Mouse (Mus musculus): ENCODE results near the gene Themis2. TPM values are rescaled to one million over a fixed set of nuclear protein-coding genes. Genes with fewer than 3 reads are reported as not detected.
"Not testable (repeated sequence)": the region's sequence is repeated elsewhere in the genome, so short reads cannot be mapped to it uniquely, and the experiment has no call there.

Themis2 gene
- polyA plus RNA-seq, 1 experiment from 2014 or later, result 1.4 TPM

DNA sequence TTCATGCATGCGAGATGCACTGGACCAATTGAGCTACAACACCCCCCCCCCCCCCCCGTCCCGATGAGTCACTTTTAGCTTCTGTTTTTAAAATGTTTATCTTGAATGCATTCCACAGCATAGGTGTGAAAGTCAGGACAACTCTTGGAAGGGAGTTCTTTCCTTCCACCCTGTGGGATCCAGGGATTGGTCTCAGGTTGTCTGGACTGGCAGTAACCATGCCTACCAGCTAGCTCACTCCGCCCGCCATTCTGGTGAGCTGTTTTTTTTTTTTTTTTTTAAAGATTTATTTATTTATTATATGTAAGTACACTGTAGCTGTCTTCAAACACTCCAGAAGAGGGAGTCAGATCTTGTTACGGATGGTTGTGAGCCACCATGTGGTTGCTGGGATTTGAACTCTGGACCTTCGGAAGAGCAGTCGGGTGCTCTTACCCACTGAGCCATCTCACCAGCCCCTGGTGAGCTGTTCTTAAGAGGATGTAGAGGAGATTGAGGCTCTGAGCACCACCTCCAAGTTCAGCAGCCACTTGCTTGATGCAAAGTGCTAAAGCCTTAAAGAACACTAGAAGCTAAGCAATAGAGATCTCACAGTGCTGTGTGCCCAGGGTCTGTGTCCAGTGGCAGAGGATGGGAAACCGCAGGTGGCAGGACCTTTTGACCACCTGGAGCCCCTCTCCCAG, 2.7 kb downstream of the Themis2 start:
- WGBS, result 78% methylated on average over 8 of the region's 9 CpGs
- not testable (repeated sequence) for H3K9me3 ChIP-seq (ENCODE audit: control insufficient read depth, low read length); H3K4me3 ChIP-seq (ENCODE audit: low read length); H3K27me3 ChIP-seq (ENCODE audit: control insufficient read depth, insufficient read depth, low read length); H3K4me2 ChIP-seq (replicated peaks; ENCODE audit: low read depth, low read length); H3K36me3 ChIP-seq (ENCODE audit: control insufficient read depth, insufficient read depth, low read length); H3K9ac ChIP-seq (ENCODE audit: low read depth, low read length); H3K27ac ChIP-seq (ENCODE audit: low read depth, low read length); ATAC-seq (ENCODE audit: low FRiP score, low TSS enrichment); H3K4me1 ChIP-seq (ENCODE audit: control insufficient read depth, insufficient read depth, low read length)

DNA sequence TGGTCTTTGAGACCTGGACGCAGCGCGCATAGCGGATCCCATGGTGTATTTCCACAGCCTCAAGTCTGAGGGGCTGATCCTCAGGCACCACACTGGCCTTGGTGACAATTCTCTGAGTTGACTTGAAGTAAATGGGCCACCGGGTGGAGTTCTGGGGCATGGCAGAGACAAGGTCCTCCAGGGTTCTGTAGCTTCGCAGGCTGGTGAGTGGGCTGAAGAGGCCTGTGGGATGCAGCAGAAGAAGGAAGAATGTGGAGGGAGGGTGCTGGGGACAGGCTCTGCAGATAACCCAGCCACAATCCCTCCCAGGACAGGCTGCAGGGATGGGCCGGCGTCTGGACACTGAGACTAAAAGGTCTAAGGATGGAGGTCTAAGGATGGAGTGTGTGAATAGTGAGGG, 6.5 kb downstream of the Themis2 start:
- no peak overlapping the region for H3K9ac ChIP-seq (ENCODE audit: low read depth, low read length)
- H3K4me3 ChIP-seq (ENCODE audit: low read length), result no peak overlapping the region
- H3K4me2 ChIP-seq (replicated peaks; ENCODE audit: low read depth, low read length), result no peak overlapping the region
- no peaks in the 10 kb centered on the region for H3K9me3 ChIP-seq (ENCODE audit: control insufficient read depth, low read length)
- H3K36me3 ChIP-seq (ENCODE audit: control insufficient read depth, insufficient read depth, low read length), result no peaks in the 10 kb centered on the region
- no peak for ATAC-seq (ENCODE audit: low FRiP score, low TSS enrichment)
- no peak overlapping the region for H3K27ac ChIP-seq (ENCODE audit: low read depth, low read length)
- H3K4me1 ChIP-seq (ENCODE audit: control insufficient read depth, insufficient read depth, low read length), result no peaks in the 10 kb centered on the region
- WGBS, result 83% methylated on average over 8 of the region's 8 CpGs
- H3K27me3 ChIP-seq (ENCODE audit: control insufficient read depth, insufficient read depth, low read length), result peaks cover under 1% of the 10 kb centered on the region; the same call in 1 of the 2 replicates

DNA sequence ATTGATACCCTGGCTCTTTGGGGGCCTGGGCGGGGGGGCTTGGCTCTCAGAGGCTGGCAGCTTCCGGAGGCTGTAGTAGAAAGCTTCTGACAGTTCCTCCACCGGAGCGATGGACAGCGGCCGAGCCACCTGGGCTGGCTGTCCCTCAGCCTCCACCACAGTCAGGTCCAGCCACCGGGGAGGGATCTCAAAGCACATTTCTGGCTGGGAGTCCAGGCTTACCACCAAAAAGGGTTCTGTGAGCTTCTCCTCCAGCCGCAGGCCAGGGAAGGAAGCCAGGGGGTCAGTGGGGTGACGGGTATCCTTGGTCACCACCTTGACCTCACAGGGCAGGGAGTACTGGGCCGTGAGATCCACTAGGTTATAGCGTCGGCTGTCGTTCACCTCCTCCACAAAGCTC, 11.0 kb downstream of the Themis2 start:
- WGBS, result 66% methylated on average over 13 of the region's 13 CpGs
- Histone ChIP-seq H3K27me3 (ENCODE audit: control insufficient read depth, insufficient read depth, low read length) (no peaks in the 10 kb centered on the region), H3K9ac (ENCODE audit: low read depth, low read length) (no peak overlapping the region), H3K27ac (ENCODE audit: low read depth, low read length) (no peak overlapping the region), H3K9me3 (ENCODE audit: control insufficient read depth, low read length) (no peaks in the 10 kb centered on the region), H3K36me3 (ENCODE audit: control insufficient read depth, insufficient read depth, low read length) (no peaks in the 10 kb centered on the region), H3K4me2 (replicated peaks; ENCODE audit: low read depth, low read length) (no peak overlapping the region), H3K4me3 (ENCODE audit: low read length) (no peak overlapping the region), H3K4me1 (ENCODE audit: control insufficient read depth, insufficient read depth, low read length) (no peaks in the 10 kb centered on the region)
- ATAC-seq (ENCODE audit: low FRiP score, low TSS enrichment), result no peak

DNA sequence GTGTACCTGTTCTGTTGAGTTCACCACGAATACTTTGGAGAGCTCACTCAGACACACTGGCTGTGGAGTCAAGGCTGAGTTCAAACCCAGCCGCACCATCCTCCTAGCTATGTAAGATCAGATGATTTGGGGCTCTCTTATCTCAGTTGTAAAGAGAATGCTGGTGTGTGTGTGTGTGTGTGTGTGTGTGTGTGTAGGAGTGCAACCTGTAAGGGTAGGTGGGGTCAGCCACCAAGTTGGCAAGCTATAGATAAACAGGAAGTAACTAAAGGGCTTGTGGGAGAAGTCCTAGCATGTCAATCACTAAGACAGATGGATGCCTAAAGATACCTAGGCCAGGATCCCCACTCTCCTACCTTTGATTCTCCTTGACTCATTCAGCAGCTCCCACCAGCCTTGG, 12.5 kb downstream of the Themis2 start:
- Histone ChIP-seq H3K27ac (ENCODE audit: low read depth, low read length) (no peak overlapping the region), H3K4me2 (replicated peaks; ENCODE audit: low read depth, low read length) (no peak overlapping the region), H3K4me3 (ENCODE audit: low read length) (no peak overlapping the region), H3K27me3 (ENCODE audit: control insufficient read depth, insufficient read depth, low read length) (no peaks in the 10 kb centered on the region), H3K9me3 (ENCODE audit: control insufficient read depth, low read length) (no peaks in the 10 kb centered on the region), H3K4me1 (ENCODE audit: control insufficient read depth, insufficient read depth, low read length) (no peaks in the 10 kb centered on the region), H3K9ac (ENCODE audit: low read depth, low read length) (no peak overlapping the region), H3K36me3 (ENCODE audit: control insufficient read depth, insufficient read depth, low read length) (peaks cover 9% of the 10 kb centered on the region)
- ATAC-seq (ENCODE audit: low FRiP score, low TSS enrichment), result no peak
- WGBS, result 84% methylated on average over 2 of the region's 2 CpGs

DNA sequence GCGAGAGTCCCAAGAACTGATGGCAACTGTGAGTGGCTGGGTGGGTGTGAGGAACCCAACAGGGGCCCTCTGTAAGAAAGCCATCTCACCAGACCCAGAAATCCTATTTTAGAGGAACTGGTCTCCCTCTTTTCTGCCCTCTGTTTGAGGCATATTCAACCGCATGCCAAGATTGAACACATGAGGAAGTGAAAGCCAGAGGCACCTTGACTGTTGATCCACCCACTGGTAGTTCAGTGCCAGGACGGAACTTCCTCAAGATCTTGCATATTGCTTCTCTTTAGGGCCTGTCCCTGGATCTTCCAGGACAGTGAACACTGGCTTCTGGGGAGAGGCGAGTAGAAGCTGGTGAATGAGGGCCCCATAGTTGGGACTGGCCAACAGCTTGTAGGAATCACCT, 15.9 kb downstream of the Themis2 start:
- H3K27ac ChIP-seq (ENCODE audit: low read depth, low read length), result no peak overlapping the region
- no peak for ATAC-seq (ENCODE audit: low FRiP score, low TSS enrichment)
- no peaks in the 10 kb centered on the region for H3K9me3 ChIP-seq (ENCODE audit: control insufficient read depth, low read length)
- no peaks in the 10 kb centered on the region for H3K27me3 ChIP-seq (ENCODE audit: control insufficient read depth, insufficient read depth, low read length)
- H3K4me2 ChIP-seq (replicated peaks; ENCODE audit: low read depth, low read length), result no peak overlapping the region
- H3K36me3 ChIP-seq (ENCODE audit: control insufficient read depth, insufficient read depth, low read length), result peaks cover 43% of the 10 kb centered on the region
- no peak overlapping the region for H3K4me3 ChIP-seq (ENCODE audit: low read length)
- WGBS, result 93% methylated on average over 4 of the region's 4 CpGs
- no peak overlapping the region for H3K9ac ChIP-seq (ENCODE audit: low read depth, low read length)
- no peaks in the 10 kb centered on the region for H3K4me1 ChIP-seq (ENCODE audit: control insufficient read depth, insufficient read depth, low read length)

DNA sequence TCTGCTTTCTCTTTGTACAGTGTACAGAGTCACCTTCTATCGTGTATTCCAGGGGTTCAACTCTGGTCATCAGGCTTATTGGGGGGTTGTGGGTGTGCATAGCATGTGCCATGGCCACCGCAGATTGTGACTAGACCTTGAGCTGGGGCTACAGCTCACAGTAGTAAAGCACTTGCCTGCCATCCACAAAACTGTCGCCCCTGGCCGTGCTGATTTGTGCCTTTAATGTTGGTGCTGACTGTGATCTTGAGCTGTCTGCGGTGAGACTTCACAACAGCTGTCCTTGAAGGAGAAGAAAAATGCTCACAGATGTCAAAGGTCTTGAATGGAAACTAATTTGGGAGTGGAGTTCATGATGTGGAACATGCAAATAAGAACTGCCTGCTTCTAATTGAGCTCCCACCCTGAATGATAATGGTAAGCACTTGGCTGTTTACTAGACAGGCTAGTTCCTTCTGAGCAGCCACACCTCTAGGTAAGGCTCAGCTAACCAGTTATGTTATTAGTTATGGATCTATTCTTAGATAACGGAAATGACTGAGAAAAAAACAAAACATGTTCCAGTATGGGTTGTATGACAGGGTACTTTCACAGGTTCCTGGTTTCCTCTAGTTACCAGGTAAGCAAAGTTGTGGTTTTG, 17.5 kb downstream of the Themis2 start:
- no peaks in the 10 kb centered on the region for H3K27me3 ChIP-seq (ENCODE audit: control insufficient read depth, insufficient read depth, low read length)
- WGBS, result 80% methylated on average over 6 of the region's 6 CpGs
- H3K9ac ChIP-seq (ENCODE audit: low read depth, low read length), result no peak overlapping the region
- H3K27ac ChIP-seq (ENCODE audit: low read depth, low read length), result no peak overlapping the region
- peaks cover 59% of the 10 kb centered on the region for H3K36me3 ChIP-seq (ENCODE audit: control insufficient read depth, insufficient read depth, low read length)
- H3K4me1 ChIP-seq (ENCODE audit: control insufficient read depth, insufficient read depth, low read length), result no peaks in the 10 kb centered on the region
- H3K4me3 ChIP-seq (ENCODE audit: low read length), result no peak overlapping the region
- H3K9me3 ChIP-seq (ENCODE audit: control insufficient read depth, low read length), result no peaks in the 10 kb centered on the region
- ATAC-seq (ENCODE audit: low FRiP score, low TSS enrichment), result no peak
- H3K4me2 ChIP-seq (replicated peaks; ENCODE audit: low read depth, low read length), result no peak overlapping the region

DNA sequence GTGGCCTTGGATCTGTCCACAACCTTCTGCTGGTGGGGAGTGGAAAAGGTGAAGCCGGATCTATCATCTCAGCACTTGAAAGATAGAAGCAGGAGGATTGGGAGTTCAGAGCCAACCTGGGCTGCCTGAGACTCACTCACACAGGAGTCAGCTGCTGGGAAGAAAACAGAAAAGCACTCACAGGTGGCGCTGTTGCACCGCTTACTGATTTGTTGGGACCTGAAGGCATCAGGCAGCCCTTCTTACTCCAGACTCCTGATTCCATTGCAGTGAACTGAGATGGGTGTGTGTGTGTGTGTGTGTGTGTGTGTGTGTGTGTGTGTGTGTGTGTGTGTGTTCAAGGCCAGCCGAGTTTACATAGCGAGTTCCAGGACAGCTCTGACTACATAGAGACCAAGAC, 19.4 kb downstream of the Themis2 start:
- no peaks in the 10 kb centered on the region for H3K9me3 ChIP-seq (ENCODE audit: control insufficient read depth, low read length)
- no peak overlapping the region for H3K4me3 ChIP-seq (ENCODE audit: low read length)
- H3K36me3 ChIP-seq (ENCODE audit: control insufficient read depth, insufficient read depth, low read length), result peaks cover 77% of the 10 kb centered on the region
- 97% methylated on average over 5 of the region's 5 CpGs for WGBS
- ATAC-seq (ENCODE audit: low FRiP score, low TSS enrichment), result no peak
- H3K4me1 ChIP-seq (ENCODE audit: control insufficient read depth, insufficient read depth, low read length), result no peaks in the 10 kb centered on the region
- no peak overlapping the region for H3K4me2 ChIP-seq (replicated peaks; ENCODE audit: low read depth, low read length)
- no peak overlapping the region for H3K9ac ChIP-seq (ENCODE audit: low read depth, low read length)
- H3K27ac ChIP-seq (ENCODE audit: low read depth, low read length), result no peak overlapping the region
- no peaks in the 10 kb centered on the region for H3K27me3 ChIP-seq (ENCODE audit: control insufficient read depth, insufficient read depth, low read length)

DNA sequence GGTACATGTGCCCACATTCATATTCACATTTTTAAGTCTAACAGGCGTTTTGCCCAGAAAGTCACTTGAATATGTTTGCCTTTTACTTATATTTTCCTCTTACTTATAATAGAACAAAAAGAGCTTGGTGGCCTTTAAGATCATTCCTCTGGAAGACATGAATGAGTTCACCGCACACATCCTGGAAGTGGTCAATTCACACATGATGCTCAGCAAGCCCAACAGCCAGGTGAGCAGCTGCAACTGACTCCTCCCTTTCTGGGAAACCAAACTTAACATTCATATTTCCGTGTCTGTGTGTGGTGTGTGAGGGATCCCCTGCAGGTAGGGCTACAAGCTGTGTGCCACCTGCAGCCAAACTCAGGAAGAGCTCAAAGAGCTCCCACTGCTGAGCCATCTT, 21.3 kb downstream of the Themis2 start:
- Histone ChIP-seq H3K9ac (ENCODE audit: low read depth, low read length) (no peak overlapping the region), H3K9me3 (ENCODE audit: control insufficient read depth, low read length) (no peaks in the 10 kb centered on the region), H3K4me1 (ENCODE audit: control insufficient read depth, insufficient read depth, low read length) (no peaks in the 10 kb centered on the region), H3K27ac (ENCODE audit: low read depth, low read length) (no peak overlapping the region), H3K4me2 (replicated peaks; ENCODE audit: low read depth, low read length) (no peak overlapping the region), H3K36me3 (ENCODE audit: control insufficient read depth, insufficient read depth, low read length) (peaks cover 95% of the 10 kb centered on the region), H3K4me3 (ENCODE audit: low read length) (no peak overlapping the region), H3K27me3 (ENCODE audit: control insufficient read depth, insufficient read depth, low read length) (no peaks in the 10 kb centered on the region)
- ATAC-seq (ENCODE audit: low FRiP score, low TSS enrichment), result no peak
- WGBS, result 90% methylated on average over 3 of the region's 3 CpGs

DNA sequence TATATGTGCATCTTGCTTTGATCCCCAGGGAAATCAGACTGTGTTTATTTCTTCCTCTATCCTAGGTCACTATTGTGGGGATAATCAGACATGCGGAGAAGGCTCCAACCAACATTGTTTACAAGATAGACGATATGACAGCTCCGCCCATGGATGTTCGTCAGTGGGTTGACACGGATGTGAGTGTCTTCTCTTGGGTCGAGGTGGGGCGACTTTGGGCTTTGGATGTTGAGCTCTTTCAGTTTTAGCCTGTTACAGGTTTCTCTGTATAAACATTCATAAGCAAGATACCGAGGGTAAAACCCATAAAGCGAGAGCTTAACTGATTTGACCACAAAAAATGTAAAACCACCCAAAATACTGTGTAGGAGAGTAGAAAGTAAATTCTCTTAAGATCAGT, 24.4 kb downstream of the Themis2 start:
- peaks cover 5% of the 10 kb centered on the region; the same call in 1 of the 2 replicates for H3K4me1 ChIP-seq (ENCODE audit: control insufficient read depth, insufficient read depth, low read length)
- H3K4me2 ChIP-seq (replicated peaks; ENCODE audit: low read depth, low read length), result no peak overlapping the region
- ATAC-seq (ENCODE audit: low FRiP score, low TSS enrichment), result no peak
- no peaks in the 10 kb centered on the region for H3K27me3 ChIP-seq (ENCODE audit: control insufficient read depth, insufficient read depth, low read length)
- H3K4me3 ChIP-seq (ENCODE audit: low read length), result no peak overlapping the region
- no peaks in the 10 kb centered on the region for H3K9me3 ChIP-seq (ENCODE audit: control insufficient read depth, low read length)
- H3K36me3 ChIP-seq (ENCODE audit: control insufficient read depth, insufficient read depth, low read length), result peaks cover 67% of the 10 kb centered on the region
- H3K9ac ChIP-seq (ENCODE audit: low read depth, low read length), result no peak overlapping the region
- H3K27ac ChIP-seq (ENCODE audit: low read depth, low read length), result no peak overlapping the region
- WGBS, result 90% methylated on average over 9 of the region's 9 CpGs
